Mouse (Mus musculus): Measurements from ENCODE around the gene Rgl1. TPM values are rescaled to one million over a fixed set of nuclear protein-coding genes. Genes with fewer than 3 reads are reported as not detected.

The Rgl1 gene
- polyA plus RNA-seq, 1 experiment: 1.1 TPM

DNA sequence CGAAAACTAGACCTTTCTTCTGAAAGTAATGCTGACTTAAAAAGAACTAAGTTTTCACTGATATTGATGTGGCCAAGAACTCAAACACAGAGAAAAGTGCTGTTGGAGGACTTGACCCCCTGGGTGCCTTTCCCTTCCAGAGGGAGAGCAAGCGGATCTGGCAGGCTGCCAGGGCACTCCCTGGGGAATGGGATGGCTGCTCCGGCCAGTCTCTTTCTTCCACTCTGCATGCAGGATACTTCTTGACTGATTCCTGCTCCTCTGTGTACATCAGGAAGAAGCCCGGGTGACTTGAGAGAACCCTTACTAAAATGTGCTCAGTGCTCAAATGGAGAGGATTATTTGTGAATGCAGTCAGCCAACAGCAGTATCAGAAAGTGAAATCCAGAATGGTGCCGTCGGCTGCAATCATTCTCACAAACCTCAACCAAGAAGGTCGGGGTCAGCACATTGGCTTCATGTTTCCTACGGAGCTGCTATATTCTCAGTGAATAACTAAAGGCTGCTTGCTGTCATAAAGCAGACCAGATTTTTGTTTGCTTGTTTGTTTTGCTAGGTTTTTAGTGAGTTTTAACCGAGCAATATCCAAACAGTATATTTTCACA, 176.7 kb downstream of the Rgl1 start:
- no peaks in the 10 kb centered on the region for H3K9me3 ChIP-seq
- no peak overlapping the region for H3K4me3 ChIP-seq (replicated peaks)
- H3K4me1 ChIP-seq: peaks cover 41% of the 10 kb centered on the region
- TF ChIP-seq FLI1 (IDR thresholded peaks at IDR 0.05; ENCODE audit: low read length) (no peak), GATA1 (IDR thresholded peaks at IDR 0.05; ENCODE audit: borderline replicate concordance, low read length) (no peak)
- H3K36me3 ChIP-seq (replicated peaks; ENCODE audit: low read length): no peaks in the 10 kb centered on the region
- peaks cover 55% of the 10 kb centered on the region for H3K27me3 ChIP-seq (replicated peaks)

GRCm38 (mm10) chr1:152587431-152587830, 178.7 kb downstream of the Rgl1 start:
- H3K4me3 ChIP-seq (replicated peaks): no peak overlapping the region
- no peaks in the 10 kb centered on the region for H3K36me3 ChIP-seq (replicated peaks; ENCODE audit: low read length)
- H3K4me1 ChIP-seq: peaks cover 22% of the 10 kb centered on the region
- peaks cover 67% of the 10 kb centered on the region for H3K27me3 ChIP-seq (replicated peaks)
- no peak for TF ChIP-seq FLI1 (IDR thresholded peaks at IDR 0.05; ENCODE audit: low read length)
- no peak for TF ChIP-seq GATA1 (IDR thresholded peaks at IDR 0.05; ENCODE audit: borderline replicate concordance, low read length)
- no peaks in the 10 kb centered on the region for H3K9me3 ChIP-seq

- Histone ChIP-seq H3K4me3 (replicated peaks) (peak overlapping the region; percentile 51), H3K4me1 (peaks cover 8% of the 10 kb centered on the region), H3K27me3 (replicated peaks) (peaks cover 74% of the 10 kb centered on the region)
These were observed 180.7 kb downstream of the Rgl1 start for GRCm38 (mm10) chr1:152585385-152585984.

GRCm38 (mm10) chr1:152584933-152585332, 181.2 kb downstream of the Rgl1 start:
- Histone ChIP-seq H3K9me3 (no peaks in the 10 kb centered on the region), H3K4me1 (peaks cover 8% of the 10 kb centered on the region), H3K27me3 (replicated peaks) (peaks cover 80% of the 10 kb centered on the region), H3K4me3 (replicated peaks) (no peak overlapping the region), H3K36me3 (replicated peaks; ENCODE audit: low read length) (no peaks in the 10 kb centered on the region)
- no peak for TF ChIP-seq FLI1 (IDR thresholded peaks at IDR 0.05; ENCODE audit: low read length)
- TF ChIP-seq GATA1 (IDR thresholded peaks at IDR 0.05; ENCODE audit: borderline replicate concordance, low read length): no peak

More at GRCm38 (mm10) chr1:152585385-152585984, 180.7 kb downstream of the Rgl1 start:
- TF ChIP-seq FLI1 (IDR thresholded peaks at IDR 0.05; ENCODE audit: low read length) (no peak), GATA1 (IDR thresholded peaks at IDR 0.05; ENCODE audit: borderline replicate concordance, low read length) (no peak)
- H3K9me3 ChIP-seq: no peaks in the 10 kb centered on the region
- H3K36me3 ChIP-seq (replicated peaks; ENCODE audit: low read length): no peaks in the 10 kb centered on the region

- Histone ChIP-seq H3K4me1 (peaks cover 8% of the 10 kb centered on the region), H3K27me3 (replicated peaks) (peaks cover 82% of the 10 kb centered on the region), H3K4me3 (replicated peaks) (no peak overlapping the region), H3K9me3 (no peaks in the 10 kb centered on the region), H3K36me3 (replicated peaks; ENCODE audit: low read length) (no peaks in the 10 kb centered on the region)
- TF ChIP-seq FLI1 (IDR thresholded peaks at IDR 0.05; ENCODE audit: low read length): no peak
- no peak for TF ChIP-seq GATA1 (IDR thresholded peaks at IDR 0.05; ENCODE audit: borderline replicate concordance, low read length)
These were observed 184.8 kb downstream of the Rgl1 start for GRCm38 (mm10) chr1:152581127-152581905.

DNA sequence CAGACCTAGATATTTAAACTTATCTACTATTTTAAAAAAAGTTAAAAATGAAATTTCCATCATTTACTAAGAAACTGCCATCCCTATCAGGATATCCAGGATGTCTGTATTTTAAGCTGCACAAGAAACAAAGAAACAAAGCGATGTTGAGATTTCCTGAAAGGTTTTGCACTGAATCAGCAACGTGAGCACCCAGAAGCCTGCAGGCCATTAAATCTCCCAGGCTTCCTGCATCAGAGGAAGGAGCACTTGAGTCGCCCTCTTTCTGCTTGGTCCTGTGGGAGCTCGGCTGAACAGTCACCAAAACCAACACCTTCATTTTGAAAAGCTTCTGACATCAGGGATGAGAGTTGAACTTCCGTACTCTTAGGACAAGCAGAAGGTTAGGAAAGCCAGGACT, 187.2 kb downstream of the Rgl1 start:
- peaks cover 87% of the 10 kb centered on the region for H3K27me3 ChIP-seq (replicated peaks)
- TF ChIP-seq FLI1 (IDR thresholded peaks at IDR 0.05; ENCODE audit: low read length) (no peak), GATA1 (IDR thresholded peaks at IDR 0.05; ENCODE audit: borderline replicate concordance, low read length) (no peak)
- no peaks in the 10 kb centered on the region for H3K36me3 ChIP-seq (replicated peaks; ENCODE audit: low read length)
- peaks cover 6% of the 10 kb centered on the region; the same call in 1 of the 2 replicates for H3K4me1 ChIP-seq
- H3K9me3 ChIP-seq: no peaks in the 10 kb centered on the region
- no peak overlapping the region for H3K4me3 ChIP-seq (replicated peaks)

DNA sequence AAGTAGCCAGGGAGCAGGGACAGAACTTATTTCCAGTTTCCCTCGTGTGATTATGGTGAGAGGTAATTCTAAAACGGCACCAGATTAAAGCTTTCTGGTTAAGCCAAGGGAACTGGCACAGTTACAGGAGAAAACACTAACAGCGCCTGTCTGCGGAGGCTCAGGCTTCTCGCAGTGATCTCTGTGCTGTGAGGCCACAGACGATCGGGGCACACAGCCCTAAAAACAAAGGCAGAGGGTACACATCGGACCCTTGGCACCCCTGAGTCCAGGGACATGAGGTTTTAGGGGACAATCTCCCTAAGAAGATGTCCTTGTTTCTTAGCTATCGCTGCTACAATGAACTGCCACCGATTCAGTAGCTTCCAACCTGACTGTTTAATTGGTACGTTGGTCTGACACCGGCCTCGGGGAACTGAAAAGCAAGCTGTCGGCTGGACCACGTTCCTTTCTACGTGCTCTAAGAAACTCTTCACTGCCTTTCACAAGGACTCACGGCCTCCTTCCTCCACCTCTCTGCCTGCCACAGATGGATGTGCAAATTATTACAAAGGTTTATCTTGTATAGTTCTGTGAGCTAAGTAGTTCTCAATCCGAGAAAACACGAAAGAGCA, 187.9 kb downstream of the Rgl1 start:
- Histone ChIP-seq H3K27me3 (replicated peaks) (peaks cover 86% of the 10 kb centered on the region), H3K4me3 (replicated peaks) (no peak overlapping the region)

GRCm38 (mm10) chr1:152576614-152577144, 189.5 kb downstream of the Rgl1 start:
- H3K9me3 ChIP-seq: no peaks in the 10 kb centered on the region
- TF ChIP-seq FLI1 (IDR thresholded peaks at IDR 0.05; ENCODE audit: low read length) (no peak), GATA1 (IDR thresholded peaks at IDR 0.05; ENCODE audit: borderline replicate concordance, low read length) (no peak)
- peaks cover 18% of the 10 kb centered on the region for H3K4me1 ChIP-seq
- no peak overlapping the region for H3K4me3 ChIP-seq (replicated peaks)
- H3K27me3 ChIP-seq (replicated peaks): peaks cover 76% of the 10 kb centered on the region
- no peaks in the 10 kb centered on the region for H3K36me3 ChIP-seq (replicated peaks; ENCODE audit: low read length)

More for the DNA sequence above, 187.9 kb downstream of the Rgl1 start:
- no peaks in the 10 kb centered on the region for H3K9me3 ChIP-seq
- peaks cover 12% of the 10 kb centered on the region for H3K4me1 ChIP-seq
- no peaks in the 10 kb centered on the region for H3K36me3 ChIP-seq (replicated peaks; ENCODE audit: low read length)
- TF ChIP-seq GATA1 (IDR thresholded peaks at IDR 0.05; ENCODE audit: borderline replicate concordance, low read length): no peak
- TF ChIP-seq FLI1 (IDR thresholded peaks at IDR 0.05; ENCODE audit: low read length): no peak

GRCm38 (mm10) chr1:152575096-152575495, 191.1 kb downstream of the Rgl1 start:
- Histone ChIP-seq H3K4me3 (replicated peaks) (no peak overlapping the region), H3K36me3 (replicated peaks; ENCODE audit: low read length) (no peaks in the 10 kb centered on the region), H3K27me3 (replicated peaks) (peaks cover 72% of the 10 kb centered on the region), H3K4me1 (peaks cover 18% of the 10 kb centered on the region), H3K9me3 (no peaks in the 10 kb centered on the region)
- no peak for TF ChIP-seq GATA1 (IDR thresholded peaks at IDR 0.05; ENCODE audit: borderline replicate concordance, low read length)
- no peak for TF ChIP-seq FLI1 (IDR thresholded peaks at IDR 0.05; ENCODE audit: low read length)

Data from megakaryocyte, embryonic 14.5 days (primary cell).